Mouse (Mus musculus) c-Kit-positive CD71-positive TER-119-positive erythroid progenitor cells, embryonic 14.5 days (primary cell): Measurements from ENCODE around the gene B3galt5.
"Not testable (repeated sequence)": the region's sequence is repeated elsewhere in the genome, so short reads cannot be mapped to it uniquely, and the experiment has no call there.

ENCODE experiments used
- DNase-seq: peaks from one replicate; pipeline ENCODE4 v3.0.0-alpha.2; 2013; ENCODE audit warnings: low spot score

B3galt5 gene

GRCm38 (mm10) chr16:96271736-96272135 is 36.1 kb downstream of the B3galt5 start:
- DNase-seq = no peak

GRCm38 (mm10) chr16:96272929-96273619 is 37.5 kb downstream of the B3galt5 start:
- DNase-seq = no peak

GRCm38 (mm10) chr16:96276596-96276995 is 41.0 kb downstream of the B3galt5 start:
- no peak for DNase-seq

GRCm38 (mm10) chr16:96278491-96279224 is 43.1 kb downstream of the B3galt5 start:
- no peak for DNase-seq

GRCm38 (mm10) chr16:96280719-96281605 is 45.4 kb downstream of the B3galt5 start:
- DNase-seq = no peak

- no peak for DNase-seq
Observed at GRCm38 (mm10) chr16:96282566-96282965, 47.0 kb downstream of the B3galt5 start.

GRCm38 (mm10) chr16:96291885-96292284 is 56.3 kb downstream of the B3galt5 start:
- no peak for DNase-seq

- no peak for DNase-seq
Observed at GRCm38 (mm10) chr16:96292530-96293173, 57.1 kb downstream of the B3galt5 start.

- DNase-seq = no peak
Observed at GRCm38 (mm10) chr16:96298075-96298474, 62.5 kb downstream of the B3galt5 start.

GRCm38 (mm10) chr16:96298574-96298973 is 63.0 kb downstream of the B3galt5 start:
- no peak for DNase-seq

- no peak for DNase-seq
Observed at GRCm38 (mm10) chr16:96303356-96303755, 67.8 kb downstream of the B3galt5 start.

GRCm38 (mm10) chr16:96304438-96304837 is 68.8 kb downstream of the B3galt5 start:
- DNase-seq = no peak

GRCm38 (mm10) chr16:96306905-96307304 is 71.3 kb downstream of the B3galt5 start:
- DNase-seq = no peak

- no peak for DNase-seq
Observed at GRCm38 (mm10) chr16:96317803-96318202, 82.2 kb downstream of the B3galt5 start.

GRCm38 (mm10) chr16:96322739-96323138 is 87.1 kb downstream of the B3galt5 start:
- DNase-seq = no peak

GRCm38 (mm10) chr16:96323166-96323565 is 87.6 kb downstream of the B3galt5 start:
- no peak for DNase-seq

- no peak for DNase-seq
Observed at GRCm38 (mm10) chr16:96326110-96326999, 90.8 kb downstream of the B3galt5 start.

- DNase-seq = not testable (repeated sequence)
Observed at GRCm38 (mm10) chr16:96327251-96327650, 91.7 kb downstream of the B3galt5 start.

GRCm38 (mm10) chr16:96339570-96339969 is 104.0 kb downstream of the B3galt5 start:
- DNase-seq = no peak

- peak; percentile 17 for DNase-seq
Observed at GRCm38 (mm10) chr16:96341269-96341668, 105.7 kb downstream of the B3galt5 start.

GRCm38 (mm10) chr16:96341945-96342344 is 106.3 kb downstream of the B3galt5 start:
- no peak for DNase-seq
